Mouse (Mus musculus): ENCODE data around the gene Ddah2. TPM values are rescaled to one million over a fixed set of nuclear protein-coding genes. Genes with fewer than 3 reads are reported as not detected.

The Ddah2 gene
- total and polyA plus RNA-seq, 3 experiments, result 8.6 to 11.1 TPM; not detected in 1

DNA sequence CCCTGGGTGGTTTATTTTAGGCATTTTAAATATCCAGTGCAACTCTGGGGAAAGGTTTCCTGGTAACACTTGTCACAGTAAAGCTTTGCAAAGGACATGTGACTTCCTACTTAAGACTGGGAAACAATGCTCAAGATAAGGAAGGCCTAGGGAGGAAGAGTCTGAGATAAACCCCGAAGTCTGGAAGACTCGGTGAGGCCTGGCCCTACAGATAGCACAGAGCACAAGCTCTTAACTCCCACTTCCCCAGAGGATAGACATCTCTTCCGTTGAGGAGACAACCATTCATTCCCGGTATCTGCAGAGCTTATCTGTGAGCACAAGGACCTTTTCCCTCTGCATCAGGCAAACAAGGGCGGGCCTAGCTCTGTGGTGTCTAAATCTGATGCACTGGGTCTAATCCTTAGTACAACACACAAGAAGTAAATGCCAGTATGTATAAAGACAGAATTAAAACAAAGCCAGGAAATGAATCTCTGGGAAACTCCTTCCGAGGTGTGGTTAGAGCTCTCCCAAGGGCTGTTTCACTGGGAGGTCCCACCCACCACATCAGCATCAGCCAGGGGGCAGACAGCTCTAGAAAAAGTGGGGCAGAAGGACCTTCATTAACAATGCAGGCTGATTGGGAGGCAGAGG is 36.9 kb upstream of the Ddah2 start:
- H3K27me3 ChIP-seq (ENCODE audit: control insufficient read depth in 1 of 2, insufficient read depth in 2 of 2, low read length in 2 of 2), result no peaks in the 10 kb centered on the region
- H3K4me3 ChIP-seq (ENCODE audit: control insufficient read depth in 1 of 2, insufficient read depth in 1 of 2, low read depth in 2 of 2, low read length in 2 of 2), result no peak overlapping the region
- DNase-seq (ENCODE audit: low read depth, low spot score), result peak; percentile 98
- peaks cover 0 to 43% of the 10 kb centered on the region in 2 experiments; a peak in 2 of 4 replicates for H3K36me3 ChIP-seq (ENCODE audit: control insufficient read depth in 1 of 2, insufficient read depth in 2 of 2, low read length in 2 of 2)
- H3K9ac ChIP-seq (ENCODE audit: control insufficient read depth, low read depth, low read length, poor library complexity, severe bottlenecking), result peak overlapping the region; percentile 77
- peaks cover 14 to 56% of the 10 kb centered on the region in 2 experiments; a peak in 3 of 4 replicates for H3K4me1 ChIP-seq (ENCODE audit: control insufficient read depth in 1 of 2, insufficient read depth in 2 of 2, low read length in 2 of 2)
- H3K9me3 ChIP-seq (replicated peaks; ENCODE audit: insufficient read depth, low read length), result no peaks in the 10 kb centered on the region
- H3K27ac ChIP-seq (ENCODE audit: control insufficient read depth, low read depth, low read length), result peak overlapping the region; percentile 96
- H3K79me2 ChIP-seq (ENCODE audit: control insufficient read depth, insufficient read depth, low read length, poor library complexity), result peaks cover 34% of the 10 kb centered on the region
- TF ChIP-seq CHD2 (IDR thresholded peaks at IDR 0.05; ENCODE audit: low read length), result peak; percentile 29
- peak; percentile 92 for TF ChIP-seq BHLHE40 (IDR thresholded peaks at IDR 0.05; ENCODE audit: borderline replicate concordance, low read depth, low read length)
- 0 out of 6 replicates have a peak, but pooled peaks of 1 of the 3 experiments have one; percentile 8 for TF ChIP-seq CTCF (IDR thresholded peaks at IDR 0.05 in 2 of 3, conservative IDR thresholded peaks at IDR 0.05 in 1 of 3; ENCODE audit: control insufficient read depth in 1 of 3, insufficient read depth in 1 of 3, low read depth in 2 of 3, low read length in 3 of 3, poor library complexity in 1 of 3, severe bottlenecking in 1 of 3)
- TF ChIP-seq HCFC1 (IDR thresholded peaks at IDR 0.05; ENCODE audit: low read depth, low read length), result peak; percentile 76
- TF ChIP-seq USF1 (IDR thresholded peaks at IDR 0.05; ENCODE audit: low read depth, low read length), result peak; percentile 96
- peak; percentile 24; the same call in 1 of the 2 replicates for TF ChIP-seq SMC3 (IDR thresholded peaks at IDR 0.05; ENCODE audit: low read depth, low read length)
- TF ChIP-seq ZC3H11A (IDR thresholded peaks at IDR 0.05; ENCODE audit: low read depth, low read length), result peak; percentile 5; the same call in 1 of the 2 replicates
- peak; percentile 88 for TF ChIP-seq MXI1 (IDR thresholded peaks at IDR 0.05; ENCODE audit: low read depth, low read length)
- no peak for TF ChIP-seq ZKSCAN1 (IDR thresholded peaks at IDR 0.05; ENCODE audit: low read depth, low read length)
- peak; percentile 75 for TF ChIP-seq E2F4 (IDR thresholded peaks at IDR 0.05; ENCODE audit: borderline replicate concordance, low read depth, low read length)
- TF ChIP-seq MAX (IDR thresholded peaks at IDR 0.05; ENCODE audit: low read length), result peak; percentile 92
- TF ChIP-seq MAZ (IDR thresholded peaks at IDR 0.05; ENCODE audit: low read depth, low read length), result peak; percentile 53
- TF ChIP-seq RAD21 (IDR thresholded peaks at IDR 0.05; ENCODE audit: low read depth, low read length), result no peak
- peak; percentile 100 for TF ChIP-seq EP300 (IDR thresholded peaks at IDR 0.05; ENCODE audit: low read depth in 1 of 2, low read length in 2 of 2)
- TF ChIP-seq SIN3A (IDR thresholded peaks at IDR 0.05; ENCODE audit: low read length), result peak; percentile 99
- TF ChIP-seq UBTF (IDR thresholded peaks at IDR 0.05; ENCODE audit: borderline replicate concordance, insufficient read depth, low read depth, low read length), result no peak
- no peak for TF ChIP-seq MAFK (IDR thresholded peaks at IDR 0.05; ENCODE audit: borderline replicate concordance, low read depth, low read length)
- peak; percentile 97 for TF ChIP-seq RCOR1 (IDR thresholded peaks at IDR 0.05; ENCODE audit: low read depth, low read length)
- TF ChIP-seq ZNF384 (IDR thresholded peaks at IDR 0.05; ENCODE audit: low read depth, low read length), result 0 out of 2 replicates have a peak, but pooled peaks have one; percentile 17
- peak; percentile 73 for TF ChIP-seq TBP (IDR thresholded peaks at IDR 0.05; ENCODE audit: low read depth, low read length)
- TF ChIP-seq MYB (IDR thresholded peaks at IDR 0.05; ENCODE audit: low read depth, low read length), result peak; percentile 98
- no peak for TF ChIP-seq CHD1 (IDR thresholded peaks at IDR 0.05; ENCODE audit: low read depth, low read length)
- peak; percentile 99 for TF ChIP-seq TAL1 (IDR thresholded peaks at IDR 0.05; ENCODE audit: low read length)
- peak; percentile 95 for TF ChIP-seq ETS1 (IDR thresholded peaks at IDR 0.05; ENCODE audit: low read depth, low read length)
- peak; percentile 92; the same call in 1 of the 2 replicates for TF ChIP-seq MYC (IDR thresholded peaks at IDR 0.05; ENCODE audit: low read depth, low read length)
- peak; percentile 70 for TF ChIP-seq ELF1 (IDR thresholded peaks at IDR 0.05; ENCODE audit: low read depth, low read length)
- peak in 1 of 2 experiments; percentile 73; a peak in 2 of 4 replicates for TF ChIP-seq USF2 (IDR thresholded peaks at IDR 0.05; ENCODE audit: borderline replicate concordance in 1 of 2, insufficient read depth in 1 of 2, low read depth in 1 of 2, low read length in 2 of 2)
- TF ChIP-seq NELFE (IDR thresholded peaks at IDR 0.05; ENCODE audit: low read depth, low read length), result peak; percentile 31; the same call in 1 of the 2 replicates
- no peak for TF ChIP-seq ZMIZ1 (IDR thresholded peaks at IDR 0.05; ENCODE audit: low read depth, low read length)
- TF ChIP-seq POLR2A (IDR thresholded peaks at IDR 0.05; ENCODE audit: control insufficient read depth in 1 of 2, insufficient read depth in 1 of 2, low read depth in 1 of 2, low read length in 2 of 2, poor library complexity in 1 of 2), result peak; percentile 9 to 71; a peak in 2 of 4 replicates
- 0 out of 2 replicates have a peak, but pooled peaks have one; percentile 50 for TF ChIP-seq KAT2A (conservative IDR thresholded peaks at IDR 0.05; ENCODE audit: low read depth, low read length)
- peak; percentile 82 for TF ChIP-seq POLR2AphosphoS2 (IDR thresholded peaks at IDR 0.05; ENCODE audit: low read length)
- TF ChIP-seq JUND (IDR thresholded peaks at IDR 0.05; ENCODE audit: low read depth, low read length), result peak; percentile 95
- no peak for TF ChIP-seq POLR2AphosphoS5 (IDR thresholded peaks at IDR 0.05; ENCODE audit: borderline replicate concordance, low read depth, low read length)
- peak; percentile 64; the same call in 1 of the 2 replicates for TF ChIP-seq MEF2A (IDR thresholded peaks at IDR 0.05; ENCODE audit: extremely low read depth, insufficient replicate concordance, low read depth, low read length, poor library complexity, severe bottlenecking)
- peak; percentile 100 for TF ChIP-seq GATA1 (IDR thresholded peaks at IDR 0.05; ENCODE audit: low read depth, low read length)

Data from MEL (cell line).